Mouse (Mus musculus) neural tube, embryonic 14.5 days (tissue): ENCODE data around the gene Frmd5. TPM values are rescaled to one million over a fixed set of nuclear protein-coding genes. Genes with fewer than 3 reads are reported as not detected.

ENCODE experiments used
- ATAC-seq: fragments of 200-750 bp; cut with Nextera tagmentation; 2 replicates; pipeline ENCODE4 v1.8.0; 2017; ENCODE audit warnings: low read depth, mild to moderate bottlenecking, moderate TSS enrichment, moderate library complexity
- H3K27ac ChIP-seq: fragments of 300-500 bp; sonication (generic); 2 replicates; pipeline ENCODE4 v1.5.1; 2014; ENCODE audit warnings: low read depth, mild to moderate bottlenecking, control low read depth, low read length, moderate library complexity, mixed read lengths
- H3K27me3 ChIP-seq: fragments of 300-500 bp; sonication (generic); 2 replicates; pipeline ENCODE4 v1.6.1; 2014; ENCODE audit warnings: low read length; ENCODE audit not compliant: control insufficient read depth, insufficient read depth
- H3K36me3 ChIP-seq: fragments of 300-500 bp; sonication (generic); 2 replicates; pipeline ENCODE4 v1.6.1; 2014; ENCODE audit warnings: low read length, mixed read lengths; ENCODE audit not compliant: control insufficient read depth, insufficient read depth
- H3K4me1 ChIP-seq: fragments of 300-500 bp; sonication (generic); 2 replicates; pipeline ENCODE4 v1.6.1; 2014; ENCODE audit warnings: low read length; ENCODE audit not compliant: control insufficient read depth, insufficient read depth
- H3K4me2 ChIP-seq: fragments of 300-500 bp; sonication (generic); 2 replicates; pipeline ENCODE4 v1.6.1; 2014; ENCODE audit warnings: mild to moderate bottlenecking, low read depth, low read length, control low read depth
- H3K4me3 ChIP-seq: fragments of 300-500 bp; sonication (generic); 2 replicates; pipeline ENCODE4 v1.5.1; 2014; ENCODE audit warnings: low read depth, low read length, control low read depth, mixed read lengths
- H3K9ac ChIP-seq: fragments of 300-500 bp; sonication (generic); replicated peaks from 2 replicates; pipeline ENCODE4 v1.6.1; 2014; ENCODE audit warnings: low read depth, mild to moderate bottlenecking, control low read depth, low read length, mixed read lengths
- H3K9me3 ChIP-seq: fragments of 300-500 bp; sonication (generic); 2 replicates; pipeline ENCODE4 v1.6.1; 2016; ENCODE audit warnings: low read length; ENCODE audit not compliant: control insufficient read depth
- WGBS: fragments of 180-500 bp; shearing (Covaris S2); extraction: QIAGEN DNeasy Blood & Tissue Kit; methylation state at CpG from one replicate; pipeline ENCODE4 v1.1.7; 2014; 5-methylcytosine and 5-hydroxymethylcytosine counted together
- polyA plus RNA-seq: library from polyadenylated mRNA; unstranded; fragments of >200 nt; fragmentation: Nextera tagmentation; extraction: Ambion mirVana; gene quantifications from 2 replicates; pipeline ENCODE4 v1.2.1, GENCODE M21; 2014

Frmd5 gene
- polyA plus RNA-seq, 1 experiment from 2014 or later, result 31.2 TPM

GRCm38 (mm10) chr2:121674211-121674610 lies 132.7 kb downstream of the Frmd5 start:
- Histone ChIP-seq H3K9ac (no peak overlapping the region), H3K4me3 (no peak overlapping the region), H3K36me3 (no peaks in the 10 kb centered on the region), H3K9me3 (no peaks in the 10 kb centered on the region), H3K4me2 (no peak overlapping the region), H3K27ac (no peak overlapping the region), H3K4me1 (0 out of 2 replicates have a peak, but pooled peaks cover 5% of the 10 kb centered on the region), H3K27me3 (no peaks in the 10 kb centered on the region)
- no peak for ATAC-seq
- WGBS, result 78% methylated on average over 8 of the region's 8 CpGs

- H3K27ac ChIP-seq, result no peak overlapping the region
- no peak overlapping the region for H3K4me2 ChIP-seq
- no peak overlapping the region for H3K9ac ChIP-seq
- H3K9me3 ChIP-seq, result no peaks in the 10 kb centered on the region
- H3K4me3 ChIP-seq, result no peak overlapping the region
- 86% methylated on average over 6 of the region's 6 CpGs for WGBS
- H3K4me1 ChIP-seq, result no peaks in the 10 kb centered on the region
- no peaks in the 10 kb centered on the region for H3K36me3 ChIP-seq
- no peaks in the 10 kb centered on the region for H3K27me3 ChIP-seq
- ATAC-seq, result no peak
These were observed 137.0 kb downstream of the Frmd5 start for GRCm38 (mm10) chr2:121669846-121670245.

- Histone ChIP-seq H3K27ac (no peak overlapping the region), H3K9me3 (no peaks in the 10 kb centered on the region), H3K9ac (no peak overlapping the region), H3K4me3 (no peak overlapping the region), H3K27me3 (no peaks in the 10 kb centered on the region), H3K36me3 (no peaks in the 10 kb centered on the region), H3K4me2 (no peak overlapping the region), H3K4me1 (no peaks in the 10 kb centered on the region)
- WGBS, result 87% methylated on average over 4 of the region's 4 CpGs
- no peak for ATAC-seq
These were observed 138.6 kb downstream of the Frmd5 start for GRCm38 (mm10) chr2:121668256-121668655.

- no peak overlapping the region for H3K9ac ChIP-seq
- H3K4me1 ChIP-seq, result 0 out of 2 replicates have a peak, but pooled peaks cover 4% of the 10 kb centered on the region
- no peaks in the 10 kb centered on the region for H3K27me3 ChIP-seq
- 53% methylated on average over 4 of the region's 4 CpGs for WGBS
- H3K27ac ChIP-seq, result no peak overlapping the region
- no peak for ATAC-seq
- H3K36me3 ChIP-seq, result no peaks in the 10 kb centered on the region
- no peaks in the 10 kb centered on the region for H3K9me3 ChIP-seq
- H3K4me2 ChIP-seq, result no peak overlapping the region
- no peak overlapping the region for H3K4me3 ChIP-seq
These were observed 145.8 kb downstream of the Frmd5 start for GRCm38 (mm10) chr2:121661160-121661502.

GRCm38 (mm10) chr2:121660461-121661159 lies 146.3 kb downstream of the Frmd5 start:
- no peak overlapping the region for H3K27ac ChIP-seq
- H3K4me1 ChIP-seq, result 0 out of 2 replicates have a peak, but pooled peaks cover 4% of the 10 kb centered on the region
- H3K9me3 ChIP-seq, result no peaks in the 10 kb centered on the region
- no peaks in the 10 kb centered on the region for H3K36me3 ChIP-seq
- whole genome bisulfite sequencing, result 65% methylated on average over 6 of the region's 6 CpGs
- H3K9ac ChIP-seq, result no peak overlapping the region
- H3K27me3 ChIP-seq, result no peaks in the 10 kb centered on the region
- no peak for ATAC-seq
- no peak overlapping the region for H3K4me2 ChIP-seq
- H3K4me3 ChIP-seq, result no peak overlapping the region

GRCm38 (mm10) chr2:121659350-121659749 lies 147.5 kb downstream of the Frmd5 start:
- WGBS, result 95% methylated on average over 4 of the region's 4 CpGs
- no peak overlapping the region for H3K4me2 ChIP-seq
- 0 out of 2 replicates have a peak, but pooled peaks cover 4% of the 10 kb centered on the region for H3K4me1 ChIP-seq
- no peak overlapping the region for H3K4me3 ChIP-seq
- no peak overlapping the region for H3K27ac ChIP-seq
- no peaks in the 10 kb centered on the region for H3K36me3 ChIP-seq
- no peaks in the 10 kb centered on the region for H3K9me3 ChIP-seq
- H3K9ac ChIP-seq, result no peak overlapping the region
- H3K27me3 ChIP-seq, result no peaks in the 10 kb centered on the region
- no peak for ATAC-seq

- H3K4me3 ChIP-seq, result no peak overlapping the region
- 80% methylated on average over 5 of the region's 5 CpGs for WGBS
- H3K9me3 ChIP-seq, result no peaks in the 10 kb centered on the region
- H3K27ac ChIP-seq, result no peak overlapping the region
- H3K4me1 ChIP-seq, result 0 out of 2 replicates have a peak, but pooled peaks cover 4% of the 10 kb centered on the region
- H3K27me3 ChIP-seq, result no peaks in the 10 kb centered on the region
- H3K4me2 ChIP-seq, result no peak overlapping the region
- no peak for ATAC-seq
- no peak overlapping the region for H3K9ac ChIP-seq
- no peaks in the 10 kb centered on the region for H3K36me3 ChIP-seq
These were observed 148.6 kb downstream of the Frmd5 start for GRCm38 (mm10) chr2:121658123-121658767.

GRCm38 (mm10) chr2:121655966-121656365 lies 150.9 kb downstream of the Frmd5 start:
- Histone ChIP-seq H3K27ac (no peak overlapping the region), H3K4me3 (no peak overlapping the region), H3K9me3 (no peaks in the 10 kb centered on the region), H3K9ac (no peak overlapping the region), H3K4me1 (0 out of 2 replicates have a peak, but pooled peaks cover 4% of the 10 kb centered on the region), H3K4me2 (no peak overlapping the region), H3K27me3 (no peaks in the 10 kb centered on the region), H3K36me3 (no peaks in the 10 kb centered on the region)
- ATAC-seq, result no peak
- WGBS, result 91% methylated on average over 6 of the region's 6 CpGs

GRCm38 (mm10) chr2:121655106-121655505 lies 151.8 kb downstream of the Frmd5 start:
- ATAC-seq, result no peak
- H3K4me2 ChIP-seq, result no peak overlapping the region
- H3K27ac ChIP-seq, result no peak overlapping the region
- no peaks in the 10 kb centered on the region for H3K9me3 ChIP-seq
- no peaks in the 10 kb centered on the region for H3K4me1 ChIP-seq
- no peak overlapping the region for H3K4me3 ChIP-seq
- whole genome bisulfite sequencing, result 71% methylated on average over 8 of the region's 8 CpGs
- no peaks in the 10 kb centered on the region for H3K36me3 ChIP-seq
- no peak overlapping the region for H3K9ac ChIP-seq
- H3K27me3 ChIP-seq, result no peaks in the 10 kb centered on the region
